Mouse (Mus musculus): ENCODE data around the gene Gsg1.

DNA sequence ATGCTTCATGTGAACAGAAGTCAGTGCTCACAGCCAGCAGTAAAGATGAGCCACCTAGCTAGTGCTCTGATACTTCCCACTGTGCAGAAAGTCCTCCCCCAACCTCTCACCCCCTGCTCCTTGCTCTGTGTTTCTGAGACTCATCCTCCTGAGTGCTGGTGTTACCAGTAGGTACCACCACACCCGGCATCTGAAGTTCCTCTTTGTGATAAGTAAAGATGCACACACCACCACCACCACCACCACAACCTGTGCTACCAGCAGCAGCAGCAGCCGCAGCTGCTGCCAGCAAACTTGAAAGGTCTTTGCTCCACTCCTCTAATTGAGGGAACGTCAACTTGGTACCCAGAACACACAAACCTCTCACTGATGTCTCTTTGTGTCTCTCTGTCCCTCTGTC is 13.1 kb upstream of the Gsg1 start:
- TF ChIP-seq CTCF (IDR thresholded peaks at IDR 0.05; ENCODE audit: low read depth, low read length) (no peak), POLR2AphosphoS5 (IDR thresholded peaks at IDR 0.05; ENCODE audit: insufficient replicate concordance, low read depth, low read length) (no peak)
